Mouse (Mus musculus): ENCODE measurements around the gene Ttc23. TPM values are rescaled to one million over a fixed set of nuclear protein-coding genes. Genes with fewer than 3 reads are reported as not detected.

Gene Ttc23
- total and polyA plus RNA-seq, 3 experiments = 0.89 to 2.5 (median 0.93) TPM

DNA sequence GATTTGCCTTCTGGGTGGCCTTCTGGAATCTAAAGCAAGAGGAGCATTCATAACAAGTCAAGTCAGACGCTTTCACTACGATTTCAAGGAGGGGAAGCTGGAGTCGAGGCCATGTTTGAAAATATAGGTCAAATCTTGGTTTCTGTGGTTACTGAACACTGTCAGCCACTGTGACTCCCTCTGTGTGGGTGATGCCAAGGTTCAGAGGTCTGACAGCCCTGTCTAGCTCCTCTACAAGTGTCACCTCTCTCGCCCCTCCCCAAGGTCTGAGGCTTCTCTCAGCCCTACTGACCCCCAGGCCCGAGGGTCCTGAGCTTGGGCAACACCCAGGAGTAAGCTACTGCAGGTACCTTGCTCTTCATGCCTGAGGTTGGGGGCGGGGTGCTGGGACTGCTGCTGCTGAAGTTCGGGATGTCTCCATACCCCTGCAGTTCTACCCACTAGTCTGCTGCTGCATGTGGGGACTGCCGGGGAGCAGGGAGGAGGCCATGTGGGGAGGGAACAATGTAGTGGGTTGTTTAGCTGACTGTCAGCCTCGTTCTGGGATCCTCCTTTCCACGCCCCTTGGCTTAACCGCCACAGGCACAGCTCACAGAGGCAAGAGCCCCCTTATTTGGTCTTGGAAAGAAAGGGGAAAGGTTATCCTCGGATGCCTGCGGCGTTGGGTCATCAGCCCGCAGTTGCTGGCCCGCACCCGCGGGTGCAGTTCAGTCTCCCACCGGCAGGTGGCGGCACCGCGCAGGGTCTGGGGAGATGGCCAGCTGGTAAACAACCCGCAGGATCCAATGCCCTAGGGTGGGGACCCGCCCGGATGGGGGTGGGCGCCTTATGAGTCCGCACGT lies 156.0 kb downstream of the Ttc23 start (continued):
- TF ChIP-seq MEF2A (IDR thresholded peaks at IDR 0.05; ENCODE audit: borderline replicate concordance, low read depth, low read length) = no peak
- no peak for TF ChIP-seq USF1 (IDR thresholded peaks at IDR 0.05; ENCODE audit: low read depth, low read length)
- TF ChIP-seq NRF1 (IDR thresholded peaks at IDR 0.05; ENCODE audit: low read depth, low read length) = peak; percentile 25; the same call in 1 of the 2 replicates
- TF ChIP-seq ZKSCAN1 (IDR thresholded peaks at IDR 0.05; ENCODE audit: borderline replicate concordance, low read depth, low read length) = no peak
- no peak for TF ChIP-seq EP300 (IDR thresholded peaks at IDR 0.05; ENCODE audit: low read length)
- TF ChIP-seq MYC (IDR thresholded peaks at IDR 0.05; ENCODE audit: low read depth, low read length) = no peak
- peak; percentile 56 to 82 for TF ChIP-seq CTCF (conservative IDR thresholded peaks at IDR 0.05 in 1 of 2, IDR thresholded peaks at IDR 0.05 in 1 of 2; ENCODE audit: low read depth in 2 of 2, low read length in 2 of 2)
- TF ChIP-seq TBP (conservative IDR thresholded peaks at IDR 0.05; ENCODE audit: low read depth, low read length) = no peak
- no peak for TF ChIP-seq USF2 (conservative IDR thresholded peaks at IDR 0.05; ENCODE audit: low read depth, low read length)
- TF ChIP-seq E2F4 (IDR thresholded peaks at IDR 0.05; ENCODE audit: insufficient replicate concordance, low read depth, low read length) = no peak
- no peak for TF ChIP-seq GABPA (IDR thresholded peaks at IDR 0.05; ENCODE audit: insufficient replicate concordance, low read depth, low read length)

DNA sequence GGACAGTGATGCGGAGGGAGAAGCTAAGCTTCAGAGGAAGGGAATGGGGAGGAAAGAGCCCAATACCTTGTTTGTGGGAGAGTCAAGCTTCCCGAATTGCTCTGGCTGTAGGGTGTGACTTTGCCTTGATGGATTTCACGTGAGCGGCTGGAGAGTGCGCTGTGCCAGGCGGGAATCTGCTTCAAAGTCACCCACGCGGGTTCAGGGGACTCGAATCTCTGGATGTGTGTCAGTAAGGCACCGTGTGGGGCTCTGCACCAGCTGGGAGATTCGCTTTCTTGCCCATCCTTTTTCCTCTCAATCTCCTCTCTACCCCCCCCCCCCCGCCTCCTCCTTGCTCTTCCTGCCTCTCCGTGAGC lies 156.6 kb downstream of the Ttc23 start:
- TF ChIP-seq CTCF (conservative IDR thresholded peaks at IDR 0.05 in 1 of 2, IDR thresholded peaks at IDR 0.05 in 1 of 2; ENCODE audit: low read depth in 2 of 2, low read length in 2 of 2) (peak in 1 of 2 experiments; percentile 4; a peak in 1 of 4 replicates), RCOR1 (conservative IDR thresholded peaks at IDR 0.05; ENCODE audit: low read depth, low read length) (no peak), GABPA (IDR thresholded peaks at IDR 0.05; ENCODE audit: insufficient replicate concordance, low read depth, low read length) (no peak), TCF12 (IDR thresholded peaks at IDR 0.05; ENCODE audit: low read depth, low read length) (no peak), BHLHE40 (IDR thresholded peaks at IDR 0.05; ENCODE audit: low read depth, low read length) (0 out of 2 replicates have a peak, but pooled peaks have one; percentile 4), MEF2A (IDR thresholded peaks at IDR 0.05; ENCODE audit: borderline replicate concordance, low read depth, low read length) (no peak)

More for the DNA sequence above, 156.6 kb downstream of the Ttc23 start:
- Histone ChIP-seq H3K27me3 (replicated peaks) (peaks cover 89% of the 10 kb centered on the region), H3K4me3 (replicated peaks in 1 of 3; ENCODE audit: low read depth in 2 of 3, low read length in 2 of 3, poor library complexity in 1 of 3) (no peak overlapping the region), H3K79me2 (replicated peaks; ENCODE audit: control insufficient read depth, extremely low read depth, insufficient read depth, poor library complexity, severe bottlenecking) (no peaks in the 10 kb centered on the region), H3K9me3 (replicated peaks; ENCODE audit: low read length) (no peaks in the 10 kb centered on the region), H3K27ac (ENCODE audit: insufficient read depth, low read depth) (no peak overlapping the region), H3K9ac (ENCODE audit: insufficient read depth, low read depth) (no peak overlapping the region), H3K4me2 (ENCODE audit: insufficient read depth, low read depth, poor library complexity, severe bottlenecking) (peak overlapping the region; percentile 25), H3K4me1 (ENCODE audit: control insufficient read depth in 1 of 2, insufficient read depth in 2 of 2) (peaks cover 0 to 3% of the 10 kb centered on the region in 2 experiments; a peak in 3 of 4 replicates), H3K36me3 (replicated peaks in 1 of 2; ENCODE audit: control insufficient read depth in 1 of 2, insufficient read depth in 1 of 2, low read length in 1 of 2) (no peaks in the 10 kb centered on the region)
- dilution Hi-C loops (cut with MboI; ENCODE audit: extremely low pct_ligation_motif_present, extremely low pct_unique_long_range_greater_than_20kb, low sequenced_read_pairs) = no loop called here
- in situ Hi-C loops (cut with MboI; ENCODE audit: low pct_ligation_motif_present, low pct_unique_long_range_greater_than_20kb, low sequenced_read_pairs) = loop anchor here (5.0 to 25.0 kb wide), 3 partner anchors 161 to 508 kb away; no protein-coding TSS in a partner anchor
- no peak for DNase-seq (ENCODE audit: extremely low read depth)

Other genes with a start within 250 kb of the Ttc23 start
- 44.2 and 59.2 TPM in 2 replicates for gene Lrrc28, start 2.1 kb upstream of the Ttc23 start, total RNA-seq (2012; rRNA removed)
- gene Lrrc28, start 2.1 kb upstream of the Ttc23 start, total RNA-seq (2014; rRNA removed) = 57.1 and 63.5 TPM in 2 replicates
- 27.9 and 41.6 TPM in 2 replicates for gene Lrrc28, start 2.1 kb upstream of the Ttc23 start, polyA plus RNA-seq (2012; ENCODE audit: insufficient read length, low read depth)
- not detected in 2 replicates for gene Synm, start 112.3 kb downstream of the Ttc23 start, total RNA-seq (2012; rRNA removed)
- gene Synm, start 112.3 kb downstream of the Ttc23 start, total RNA-seq (2014; rRNA removed) = not detected in 2 replicates
- gene Synm, start 112.3 kb downstream of the Ttc23 start, polyA plus RNA-seq (2012; ENCODE audit: insufficient read length, low read depth) = not detected in 2 replicates

Measured in CH12.LX (cell line).